Mouse (Mus musculus) midbrain, embryonic 11.5 days (tissue): ENCODE measurements at regions not wholly inside any gene's neighbourhood (a gene's known extent, or its start where the extent isn't known, plus 50 kb on each side); places are given as distances from the start of the nearest gene placed in this dataset.

Experiments
- ATAC-seq: fragments of 200-750 bp; cut with Nextera tagmentation; 2 replicates; pipeline ENCODE4 v1.8.0; 2017; ENCODE audit warnings: moderate TSS enrichment, moderate library complexity; ENCODE audit not compliant: low FRiP score
- DNase-seq: peaks from one replicate; pipeline ENCODE4 v3.0.0; 2015; ENCODE audit warnings: low spot score; ENCODE audit errors: missing footprints
- H3K27ac ChIP-seq: fragments of 300-500 bp; sonication (generic); 2 replicates; pipeline ENCODE4 v1.5.1; 2014; ENCODE audit warnings: low read depth, low read length
- H3K27me3 ChIP-seq: fragments of 300-500 bp; sonication (generic); 2 replicates; pipeline ENCODE4 v1.6.1; 2014; ENCODE audit warnings: mild to moderate bottlenecking, low read length, moderate library complexity, mixed read lengths; ENCODE audit not compliant: control insufficient read depth, insufficient read depth
- H3K36me3 ChIP-seq: fragments of 300-500 bp; sonication (generic); 2 replicates; pipeline ENCODE4 v1.6.1; 2014; ENCODE audit warnings: mild to moderate bottlenecking, low read length, moderate library complexity, mixed read lengths; ENCODE audit not compliant: control insufficient read depth, insufficient read depth
- H3K4me1 ChIP-seq: fragments of 300-500 bp; sonication (generic); 2 replicates; pipeline ENCODE4 v1.6.1; 2014; ENCODE audit warnings: low read length; ENCODE audit not compliant: control insufficient read depth, insufficient read depth
- H3K4me2 ChIP-seq: fragments of 300-500 bp; sonication (generic); 2 replicates; pipeline ENCODE4 v1.6.1; 2014; ENCODE audit warnings: mild to moderate bottlenecking, moderate library complexity
- H3K4me3 ChIP-seq: fragments of 300-500 bp; sonication (generic); 2 replicates; pipeline ENCODE4 v1.5.1; 2014; ENCODE audit warnings: low read depth, low read length
- H3K9ac ChIP-seq: fragments of 300-500 bp; sonication (generic); 2 replicates; pipeline ENCODE4 v1.6.1; 2014; ENCODE audit warnings: low read length
- H3K9me3 ChIP-seq: fragments of 300-500 bp; sonication (generic); 2 replicates; pipeline ENCODE4 v1.6.1; 2016; ENCODE audit warnings: low read length; ENCODE audit not compliant: control insufficient read depth
- WGBS: fragments of 180-500 bp; shearing (Covaris S2); extraction: QIAGEN DNeasy Blood & Tissue Kit; methylation state at CpG from one replicate; pipeline ENCODE4 v1.1.7; 2014; 5-methylcytosine and 5-hydroxymethylcytosine counted together

- WGBS, result 75% methylated on average over 2 of the region's 2 CpGs
- Histone ChIP-seq H3K4me3 (no peak overlapping the region), H3K27me3 (no peaks in the 10 kb centered on the region), H3K4me2 (no peak overlapping the region), H3K9me3 (no peaks in the 10 kb centered on the region), H3K27ac (no peak overlapping the region), H3K4me1 (no peaks in the 10 kb centered on the region), H3K36me3 (no peaks in the 10 kb centered on the region), H3K9ac (no peak overlapping the region)
- ATAC-seq (no peak), DNase-seq (no peak)
Measured at GRCm38 (mm10) chr12:59834809-59835208, 615.3 kb upstream of the Fbxo33 start.

- H3K4me2 ChIP-seq, result no peak overlapping the region
- no peaks in the 10 kb centered on the region for H3K9me3 ChIP-seq
- WGBS, result 86% methylated on average over 3 of the region's 3 CpGs
- no peak for ATAC-seq
- no peak for DNase-seq
- no peaks in the 10 kb centered on the region for H3K27me3 ChIP-seq
- H3K36me3 ChIP-seq, result no peaks in the 10 kb centered on the region
- no peaks in the 10 kb centered on the region for H3K4me1 ChIP-seq
- no peak overlapping the region for H3K27ac ChIP-seq
- H3K4me3 ChIP-seq, result no peak overlapping the region
- H3K9ac ChIP-seq, result no peak overlapping the region
Measured at GRCm38 (mm10) chr12:59822918-59823317, 603.4 kb upstream of the Fbxo33 start.

GRCm38 (mm10) chr12:59822435-59822834 lies 602.9 kb upstream of the Fbxo33 start:
- no peak overlapping the region for H3K4me2 ChIP-seq
- WGBS, result 70% methylated on average over 2 of the region's 2 CpGs
- no peaks in the 10 kb centered on the region for H3K36me3 ChIP-seq
- H3K27me3 ChIP-seq, result no peaks in the 10 kb centered on the region
- H3K9ac ChIP-seq, result no peak overlapping the region
- no peak overlapping the region for H3K27ac ChIP-seq
- H3K9me3 ChIP-seq, result no peaks in the 10 kb centered on the region
- no peak overlapping the region for H3K4me3 ChIP-seq
- DNase-seq (no peak), ATAC-seq (no peak)
- no peaks in the 10 kb centered on the region for H3K4me1 ChIP-seq

- H3K4me2 ChIP-seq, result no peak overlapping the region
- H3K27ac ChIP-seq, result no peak overlapping the region
- ATAC-seq (no peak), DNase-seq (no peak)
- H3K27me3 ChIP-seq, result no peaks in the 10 kb centered on the region
- no peaks in the 10 kb centered on the region for H3K9me3 ChIP-seq
- H3K4me3 ChIP-seq, result no peak overlapping the region
- 83% methylated on average over 2 of the region's 2 CpGs for WGBS
- no peaks in the 10 kb centered on the region for H3K4me1 ChIP-seq
- H3K9ac ChIP-seq, result no peak overlapping the region
- no peaks in the 10 kb centered on the region for H3K36me3 ChIP-seq
Measured at GRCm38 (mm10) chr12:59821698-59822097, 602.2 kb upstream of the Fbxo33 start.

GRCm38 (mm10) chr12:59815965-59816364 lies 596.4 kb upstream of the Fbxo33 start:
- Histone ChIP-seq H3K4me2 (no peak overlapping the region), H3K9ac (no peak overlapping the region), H3K36me3 (no peaks in the 10 kb centered on the region), H3K4me1 (no peaks in the 10 kb centered on the region), H3K27me3 (no peaks in the 10 kb centered on the region), H3K4me3 (no peak overlapping the region), H3K9me3 (no peaks in the 10 kb centered on the region), H3K27ac (no peak overlapping the region)
- 71% methylated on average over 4 of the region's 4 CpGs for WGBS
- peak; percentile 75 for DNase-seq
- ATAC-seq, result no peak

GRCm38 (mm10) chr12:59814356-59814755 lies 594.8 kb upstream of the Fbxo33 start:
- no peak overlapping the region for H3K9ac ChIP-seq
- H3K4me3 ChIP-seq, result no peak overlapping the region
- DNase-seq (peak; percentile 66), ATAC-seq (no peak)
- no peaks in the 10 kb centered on the region for H3K36me3 ChIP-seq
- H3K9me3 ChIP-seq, result no peaks in the 10 kb centered on the region
- no peaks in the 10 kb centered on the region for H3K4me1 ChIP-seq
- no peaks in the 10 kb centered on the region for H3K27me3 ChIP-seq
- no peak overlapping the region for H3K4me2 ChIP-seq
- 93% methylated on average over 13 of the region's 13 CpGs for WGBS
- no peak overlapping the region for H3K27ac ChIP-seq

- no peaks in the 10 kb centered on the region for H3K9me3 ChIP-seq
- no peak overlapping the region for H3K4me3 ChIP-seq
- ATAC-seq (no peak), DNase-seq (peak; percentile 23)
- no peaks in the 10 kb centered on the region for H3K4me1 ChIP-seq
- no peak overlapping the region for H3K4me2 ChIP-seq
- H3K9ac ChIP-seq, result no peak overlapping the region
- WGBS, result 24% methylated on average over 2 of the region's 2 CpGs
- no peaks in the 10 kb centered on the region for H3K27me3 ChIP-seq
- H3K36me3 ChIP-seq, result no peaks in the 10 kb centered on the region
- H3K27ac ChIP-seq, result no peak overlapping the region
Measured at GRCm38 (mm10) chr12:59809224-59809623, 589.7 kb upstream of the Fbxo33 start.

GRCm38 (mm10) chr12:59798051-59798450 lies 578.5 kb upstream of the Fbxo33 start:
- Histone ChIP-seq H3K27ac (no peak overlapping the region), H3K4me3 (no peak overlapping the region), H3K27me3 (no peaks in the 10 kb centered on the region), H3K4me2 (no peak overlapping the region), H3K36me3 (no peaks in the 10 kb centered on the region), H3K4me1 (no peaks in the 10 kb centered on the region), H3K9ac (no peak overlapping the region), H3K9me3 (no peaks in the 10 kb centered on the region)
- WGBS, result 52% methylated on average over 3 of the region's 3 CpGs
- DNase-seq (peak; percentile 68), ATAC-seq (peak; percentile 52; the same call in 1 of the 2 replicates)

- 52% methylated on average over 4 of the region's 4 CpGs for WGBS
- ATAC-seq (no peak), DNase-seq (peak; percentile 88)
Measured at GRCm38 (mm10) chr12:59791473-59791872, 571.9 kb upstream of the Fbxo33 start.

GRCm38 (mm10) chr12:59786831-59787230 lies 567.3 kb upstream of the Fbxo33 start:
- H3K4me2 ChIP-seq, result no peak overlapping the region
- no peak overlapping the region for H3K27ac ChIP-seq
- H3K27me3 ChIP-seq, result no peaks in the 10 kb centered on the region
- no peaks in the 10 kb centered on the region for H3K9me3 ChIP-seq
- H3K9ac ChIP-seq, result no peak overlapping the region
- no peaks in the 10 kb centered on the region for H3K4me1 ChIP-seq
- 71% methylated on average over 4 of the region's 4 CpGs for WGBS
- no peak overlapping the region for H3K4me3 ChIP-seq
- H3K36me3 ChIP-seq, result no peaks in the 10 kb centered on the region
- ATAC-seq (no peak), DNase-seq (peak; percentile 19)

More at GRCm38 (mm10) chr12:59791473-59791872, 571.9 kb upstream of the Fbxo33 start:
- Histone ChIP-seq H3K9me3 (no peaks in the 10 kb centered on the region), H3K27ac (no peak overlapping the region), H3K4me3 (no peak overlapping the region), H3K36me3 (no peaks in the 10 kb centered on the region), H3K4me1 (no peaks in the 10 kb centered on the region), H3K4me2 (no peak overlapping the region), H3K27me3 (no peaks in the 10 kb centered on the region), H3K9ac (no peak overlapping the region)
